Mouse (Mus musculus) kidney, adult 2 months (tissue): ENCODE data around the gene Pced1b.

ENCODE experiments used
- CTCF ChIP-seq: fragments of 200-500 bp; conservative IDR thresholded peaks from 2 replicates; pipeline ENCODE4 v1.5.1; 2011; ENCODE audit warnings: low read depth, mild to moderate bottlenecking, control low read depth, low read length, moderate library complexity, mixed read lengths; ENCODE audit not compliant: insufficient read depth, insufficient read length
- POLR2A ChIP-seq: fragments of 200-500 bp; IDR thresholded peaks from one replicate; pipeline ENCODE4 v1.6.1; 2011; ENCODE audit warnings: low read depth, low read length, control low read depth

DNA sequence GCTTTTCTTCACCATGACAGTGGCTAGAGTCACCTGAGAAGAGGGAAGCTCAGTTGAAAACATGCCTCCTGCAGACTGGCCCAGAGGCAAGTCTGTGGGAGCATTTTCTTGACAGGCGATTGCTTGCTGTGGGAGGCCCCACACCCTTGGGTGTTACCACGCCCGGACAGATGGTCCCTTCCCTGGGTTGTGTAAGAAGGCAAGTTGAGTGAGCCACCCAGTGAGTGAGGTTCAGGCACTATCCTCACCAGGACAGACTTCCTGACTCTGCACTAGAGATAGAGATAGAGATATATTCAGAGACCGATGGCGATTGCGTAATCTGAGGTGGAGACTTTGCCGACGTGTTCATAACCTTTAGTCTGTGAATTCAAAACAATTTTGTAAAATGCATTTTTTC is 96.0 kb downstream of the Pced1b start:
- no peak for TF ChIP-seq CTCF
- TF ChIP-seq POLR2A, result no peak
